Mouse (Mus musculus) heart, adult 2 months (tissue): ENCODE measurements at regions not wholly inside any gene's neighbourhood (a gene's known extent, or its start where the extent isn't known, plus 50 kb on each side); places are given as distances from the start of the nearest gene placed in this dataset.

Experiments
- EP300 ChIP-seq: fragments of 200-500 bp; IDR thresholded peaks from 2 replicates; pipeline ENCODE4 v1.6.1; 2011; ENCODE audit warnings: low read depth, low read length, control low read depth; ENCODE audit not compliant: insufficient read depth
- POLR2A ChIP-seq: fragments of 200-500 bp; IDR thresholded peaks from 2 replicates; pipeline ENCODE4 v1.6.1; 2011; ENCODE audit warnings: mild to moderate bottlenecking, low read depth, low read length, control low read depth; ENCODE audit not compliant: insufficient read depth

DNA sequence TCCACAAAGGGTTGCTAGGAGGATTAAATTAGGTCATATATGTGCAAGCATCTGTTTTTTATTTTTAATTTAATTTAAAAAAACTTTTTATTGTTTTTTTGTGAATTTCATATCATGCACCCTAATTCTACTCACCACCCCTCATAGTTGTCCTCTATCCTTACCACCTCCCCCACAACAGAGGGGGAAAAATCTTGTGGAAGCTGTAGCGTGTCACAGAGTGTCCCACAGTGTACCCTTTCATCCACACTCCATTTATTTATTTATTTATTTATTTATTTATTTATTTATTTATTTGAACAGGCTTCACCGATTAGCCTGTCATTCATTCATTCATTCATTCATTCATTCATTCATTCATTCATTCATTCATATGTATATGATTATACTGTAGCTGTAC, 177.8 kb downstream of the Wdr20rt start:
- TF ChIP-seq POLR2A (no peak), EP300 (no peak)
